Mouse (Mus musculus) CD4-positive, CD25-positive, alpha-beta regulatory T cell, adult 9 weeks (primary cell): ENCODE measurements around the gene Gm28961. TPM values are rescaled to one million over a fixed set of nuclear protein-coding genes. Genes with fewer than 3 reads are reported as not detected.

Source experiments
- polyA plus RNA-seq: library from polyadenylated mRNA; unstranded; fragments of 100-300 nt; shearing (Covaris generic); gene quantifications from one replicate; pipeline ENCODE4 v1.2.1, GENCODE M21; 2017

Gene Gm28961
- not detected for polyA plus RNA-seq

DNA sequence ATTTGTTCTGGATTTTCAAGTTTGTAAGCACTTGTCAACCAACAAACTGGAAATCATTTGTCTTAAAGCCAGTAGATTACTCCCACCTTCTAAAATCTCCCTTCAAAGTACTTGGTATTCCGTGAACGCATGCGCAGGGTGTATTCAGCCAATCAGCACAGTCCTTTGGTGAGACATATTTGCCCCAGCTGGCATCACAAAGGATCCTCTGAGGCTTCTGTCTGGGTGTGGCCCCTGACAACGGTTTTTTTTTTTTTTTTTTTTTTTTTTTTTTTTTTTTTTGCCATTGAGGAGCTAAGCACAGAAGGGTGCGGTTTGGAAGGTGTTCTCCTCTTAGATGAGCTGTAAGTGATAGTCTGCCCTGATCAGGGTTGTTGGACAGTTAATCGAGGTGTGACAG, at the start of gene Gm28961:
Gene Gm28961, plus strand, starts transcription at position 301 of the 400 bp plus-strand sequence.

Other genes with a start within 250 kb of the Gm28961 start
- gene Gm21943, start 172.0 kb upstream of the Gm28961 start, polyA plus RNA-seq, result not detected